Mouse (Mus musculus): ENCODE results near the gene Irf2bp1. TPM values are rescaled to one million over a fixed set of nuclear protein-coding genes. Genes with fewer than 3 reads are reported as not detected.

Irf2bp1 gene
- total and polyA plus RNA-seq, 3 experiments: 12.7 to 24.5 (median 22.5) TPM

GRCm38 (mm10) chr7:19001807-19002085, 2.1 kb upstream of the Irf2bp1 start:
- DNase-seq: no peak
- H3K36me3 ChIP-seq (ENCODE audit: control insufficient read depth, insufficient read depth, low read length): peaks cover 2% of the 10 kb centered on the region
- H3K79me2 ChIP-seq (replicated peaks; ENCODE audit: control insufficient read depth, insufficient read depth, low read length): peaks cover 4% of the 10 kb centered on the region; the same call in 1 of the 2 replicates
- peaks cover 2% of the 10 kb centered on the region; the same call in 1 of the 2 replicates for H3K4me1 ChIP-seq (ENCODE audit: control insufficient read depth, insufficient read depth, low read length)
- H3K4me3 ChIP-seq: peak overlapping the region; percentile 45; the same call in 1 of the 2 replicates
- intact Hi-C loops (cut with DNase I): no loop called here
- 59% methylated on average over 3 of the region's 3 CpGs for WGBS
- no peak overlapping the region for H3K9ac ChIP-seq (ENCODE audit: low read depth, low read length)
- TF ChIP-seq POLR2A (IDR thresholded peaks at IDR 0.05; ENCODE audit: insufficient read depth, low read depth, low read length) (no peak), CTCF (IDR thresholded peaks at IDR 0.05) (no peak), EP300 (IDR thresholded peaks at IDR 0.05; ENCODE audit: insufficient read depth, low read depth, low read length) (no peak)
- no peaks in the 10 kb centered on the region for H3K27me3 ChIP-seq (ENCODE audit: control insufficient read depth, insufficient read depth, low read length)
- peak overlapping the region; percentile 94 for H3K27ac ChIP-seq

GRCm38 (mm10) chr7:19002115-19002514, 1.7 kb upstream of the Irf2bp1 start:
- no peaks in the 10 kb centered on the region for H3K27me3 ChIP-seq (ENCODE audit: control insufficient read depth, insufficient read depth, low read length)
- TF ChIP-seq POLR2A (IDR thresholded peaks at IDR 0.05; ENCODE audit: insufficient read depth, low read depth, low read length) (no peak), EP300 (IDR thresholded peaks at IDR 0.05; ENCODE audit: insufficient read depth, low read depth, low read length) (no peak), CTCF (IDR thresholded peaks at IDR 0.05) (no peak)
- 20% methylated on average over 4 of the region's 4 CpGs for WGBS

GRCm38 (mm10) chr7:19002848-19003498, 871 bp upstream of the Irf2bp1 start:
- WGBS: 2% methylated on average over 17 of the region's 17 CpGs
- Histone ChIP-seq H3K27ac (peak overlapping the region; percentile 94), H3K4me3 (peak overlapping the region; percentile 54), H3K36me3 (ENCODE audit: control insufficient read depth, insufficient read depth, low read length) (peaks cover 2% of the 10 kb centered on the region), H3K4me1 (ENCODE audit: control insufficient read depth, insufficient read depth, low read length) (peaks cover 2% of the 10 kb centered on the region; the same call in 1 of the 2 replicates), H3K9ac (ENCODE audit: low read depth, low read length) (peak overlapping the region; percentile 78), H3K79me2 (replicated peaks; ENCODE audit: control insufficient read depth, insufficient read depth, low read length) (peaks cover 4% of the 10 kb centered on the region; the same call in 1 of the 2 replicates), H3K27me3 (ENCODE audit: control insufficient read depth, insufficient read depth, low read length) (no peaks in the 10 kb centered on the region)
- TF ChIP-seq CTCF (IDR thresholded peaks at IDR 0.05): no peak
- peak; percentile 48; the same call in 1 of the 2 replicates for TF ChIP-seq POLR2A (IDR thresholded peaks at IDR 0.05; ENCODE audit: insufficient read depth, low read depth, low read length)
- no peak; the same call in 1 of the 2 replicates for TF ChIP-seq EP300 (IDR thresholded peaks at IDR 0.05; ENCODE audit: insufficient read depth, low read depth, low read length)
- intact Hi-C loops (cut with DNase I): no loop called here
- peak; percentile 78 to 86 for DNase-seq

More at GRCm38 (mm10) chr7:19002115-19002514, 1.7 kb upstream of the Irf2bp1 start:
- no peak overlapping the region; the same call in 1 of the 2 replicates for H3K4me3 ChIP-seq
- peak overlapping the region; percentile 78; the same call in 1 of the 2 replicates for H3K9ac ChIP-seq (ENCODE audit: low read depth, low read length)
- H3K27ac ChIP-seq: peak overlapping the region; percentile 94
- H3K4me1 ChIP-seq (ENCODE audit: control insufficient read depth, insufficient read depth, low read length): peaks cover 2% of the 10 kb centered on the region; the same call in 1 of the 2 replicates
- peaks cover 2% of the 10 kb centered on the region for H3K36me3 ChIP-seq (ENCODE audit: control insufficient read depth, insufficient read depth, low read length)
- DNase-seq: no peak
- H3K79me2 ChIP-seq (replicated peaks; ENCODE audit: control insufficient read depth, insufficient read depth, low read length): peaks cover 4% of the 10 kb centered on the region; the same call in 1 of the 2 replicates
- intact Hi-C loops (cut with DNase I): no loop called here

GRCm38 (mm10) chr7:19004631-19005079, 811 bp downstream of the Irf2bp1 start:
- peak overlapping the region; percentile 99 for H3K9ac ChIP-seq (ENCODE audit: low read depth, low read length)
- H3K4me1 ChIP-seq (ENCODE audit: control insufficient read depth, insufficient read depth, low read length): peaks cover 2% of the 10 kb centered on the region; the same call in 1 of the 2 replicates
- TF ChIP-seq CTCF (IDR thresholded peaks at IDR 0.05) (no peak), EP300 (IDR thresholded peaks at IDR 0.05; ENCODE audit: insufficient read depth, low read depth, low read length) (no peak), POLR2A (IDR thresholded peaks at IDR 0.05; ENCODE audit: insufficient read depth, low read depth, low read length) (no peak)
- 9% methylated on average over 34 of the region's 34 CpGs for WGBS
- peak overlapping the region; percentile 96 for H3K27ac ChIP-seq
- H3K36me3 ChIP-seq (ENCODE audit: control insufficient read depth, insufficient read depth, low read length): peaks cover 2% of the 10 kb centered on the region
- peaks cover 4% of the 10 kb centered on the region; the same call in 1 of the 2 replicates for H3K79me2 ChIP-seq (replicated peaks; ENCODE audit: control insufficient read depth, insufficient read depth, low read length)
- no peak for DNase-seq
- H3K27me3 ChIP-seq (ENCODE audit: control insufficient read depth, insufficient read depth, low read length): no peaks in the 10 kb centered on the region
- peak overlapping the region; percentile 72 for H3K4me3 ChIP-seq
- intact Hi-C loops (cut with DNase I): no loop called here

- no peak overlapping the region for H3K27ac ChIP-seq
- H3K4me1 ChIP-seq (ENCODE audit: control insufficient read depth, insufficient read depth, low read length): peaks cover 2% of the 10 kb centered on the region; the same call in 1 of the 2 replicates
- H3K36me3 ChIP-seq (ENCODE audit: control insufficient read depth, insufficient read depth, low read length): peaks cover 2% of the 10 kb centered on the region
- 85% methylated on average over 34 of the region's 34 CpGs for WGBS
- intact Hi-C loops (cut with DNase I): loop anchor here (2.0 kb wide), 2 partner anchors 17 to 109 kb away; partner anchors contain the start of gene Foxa3
- no peak overlapping the region for H3K9ac ChIP-seq (ENCODE audit: low read depth, low read length)
- H3K27me3 ChIP-seq (ENCODE audit: control insufficient read depth, insufficient read depth, low read length): no peaks in the 10 kb centered on the region
- no peak overlapping the region for H3K4me3 ChIP-seq
- peaks cover 4% of the 10 kb centered on the region; the same call in 1 of the 2 replicates for H3K79me2 ChIP-seq (replicated peaks; ENCODE audit: control insufficient read depth, insufficient read depth, low read length)
- TF ChIP-seq POLR2A (IDR thresholded peaks at IDR 0.05; ENCODE audit: insufficient read depth, low read depth, low read length): no peak
- TF ChIP-seq EP300 (IDR thresholded peaks at IDR 0.05; ENCODE audit: insufficient read depth, low read depth, low read length): no peak
- TF ChIP-seq CTCF (IDR thresholded peaks at IDR 0.05): no peak
- DNase-seq: no peak
Measured at GRCm38 (mm10) chr7:19005417-19006121, 1.7 kb downstream of the Irf2bp1 start.
